Mouse (Mus musculus): ENCODE data around the gene Mecom. TPM values are rescaled to one million over a fixed set of nuclear protein-coding genes. Genes with fewer than 3 reads are reported as not detected.

Mecom gene
- polyA plus RNA-seq, 1 experiment from 2014 or later = 10.2 TPM

- Histone ChIP-seq H3K36me3 (ENCODE audit: control insufficient read depth, insufficient read depth, low read length) (no peaks in the 10 kb centered on the region), H3K9me3 (ENCODE audit: control insufficient read depth, low read length) (no peaks in the 10 kb centered on the region), H3K4me2 (ENCODE audit: low read depth, low read length) (peak overlapping the region; percentile 92), H3K9ac (ENCODE audit: low read depth, low read length) (no peak overlapping the region), H3K4me3 (ENCODE audit: low read length) (no peak overlapping the region), H3K4me1 (ENCODE audit: control insufficient read depth, insufficient read depth, low read length) (peaks cover 32% of the 10 kb centered on the region), H3K27me3 (replicated peaks; ENCODE audit: control insufficient read depth, insufficient read depth, low read length) (peaks cover 64% of the 10 kb centered on the region), H3K27ac (ENCODE audit: low read length) (no peak overlapping the region)
- no peak for ATAC-seq
- WGBS = 2% methylated on average over 16 of the region's 16 CpGs
Measured at GRCm38 (mm10) chr3:30510105-30510504, 37.7 kb downstream of the Mecom start.

- H3K4me3 ChIP-seq (ENCODE audit: low read length) = peak overlapping the region; percentile 60
- H3K9ac ChIP-seq (ENCODE audit: low read depth, low read length) = peak overlapping the region; percentile 65
- H3K9me3 ChIP-seq (ENCODE audit: control insufficient read depth, low read length) = no peaks in the 10 kb centered on the region
- H3K4me1 ChIP-seq (ENCODE audit: control insufficient read depth, insufficient read depth, low read length) = peaks cover 25% of the 10 kb centered on the region
- H3K27me3 ChIP-seq (replicated peaks; ENCODE audit: control insufficient read depth, insufficient read depth, low read length) = peaks cover 63% of the 10 kb centered on the region
- H3K4me2 ChIP-seq (ENCODE audit: low read depth, low read length) = peak overlapping the region; percentile 92
- WGBS = under 1% methylated on average over 46 of the region's 55 CpGs
- peak; percentile 38 for ATAC-seq
- peak overlapping the region; percentile 57 for H3K27ac ChIP-seq (ENCODE audit: low read length)
- H3K36me3 ChIP-seq (ENCODE audit: control insufficient read depth, insufficient read depth, low read length) = no peaks in the 10 kb centered on the region
Measured at GRCm38 (mm10) chr3:30508930-30509910, 38.6 kb downstream of the Mecom start.

- peak; percentile 81 for ATAC-seq
- peak overlapping the region; percentile 57 for H3K27ac ChIP-seq (ENCODE audit: low read length)
- H3K4me1 ChIP-seq (ENCODE audit: control insufficient read depth, insufficient read depth, low read length) = peaks cover 23% of the 10 kb centered on the region
- H3K9ac ChIP-seq (ENCODE audit: low read depth, low read length) = peak overlapping the region; percentile 65
- H3K4me2 ChIP-seq (ENCODE audit: low read depth, low read length) = peak overlapping the region; percentile 92
- peaks cover 65% of the 10 kb centered on the region for H3K27me3 ChIP-seq (replicated peaks; ENCODE audit: control insufficient read depth, insufficient read depth, low read length)
- no peaks in the 10 kb centered on the region for H3K36me3 ChIP-seq (ENCODE audit: control insufficient read depth, insufficient read depth, low read length)
- WGBS = under 1% methylated on average over 65 of the region's 73 CpGs
- H3K4me3 ChIP-seq (ENCODE audit: low read length) = peak overlapping the region; percentile 60
- no peaks in the 10 kb centered on the region for H3K9me3 ChIP-seq (ENCODE audit: control insufficient read depth, low read length)
Measured at GRCm38 (mm10) chr3:30508296-30508929, 39.4 kb downstream of the Mecom start.

GRCm38 (mm10) chr3:30507576-30508295 lies 40.1 kb downstream of the Mecom start:
- Histone ChIP-seq H3K36me3 (ENCODE audit: control insufficient read depth, insufficient read depth, low read length) (no peaks in the 10 kb centered on the region), H3K4me1 (ENCODE audit: control insufficient read depth, insufficient read depth, low read length) (peaks cover 23% of the 10 kb centered on the region), H3K27me3 (replicated peaks; ENCODE audit: control insufficient read depth, insufficient read depth, low read length) (peaks cover 63% of the 10 kb centered on the region), H3K4me2 (ENCODE audit: low read depth, low read length) (peak overlapping the region; percentile 92), H3K9me3 (ENCODE audit: control insufficient read depth, low read length) (no peaks in the 10 kb centered on the region), H3K9ac (ENCODE audit: low read depth, low read length) (peak overlapping the region; percentile 65), H3K4me3 (ENCODE audit: low read length) (peak overlapping the region; percentile 60), H3K27ac (ENCODE audit: low read length) (peak overlapping the region; percentile 20; the same call in 1 of the 2 replicates)
- ATAC-seq = peak; percentile 14; the same call in 1 of the 2 replicates
- under 1% methylated on average over 41 of the region's 41 CpGs for WGBS

DNA sequence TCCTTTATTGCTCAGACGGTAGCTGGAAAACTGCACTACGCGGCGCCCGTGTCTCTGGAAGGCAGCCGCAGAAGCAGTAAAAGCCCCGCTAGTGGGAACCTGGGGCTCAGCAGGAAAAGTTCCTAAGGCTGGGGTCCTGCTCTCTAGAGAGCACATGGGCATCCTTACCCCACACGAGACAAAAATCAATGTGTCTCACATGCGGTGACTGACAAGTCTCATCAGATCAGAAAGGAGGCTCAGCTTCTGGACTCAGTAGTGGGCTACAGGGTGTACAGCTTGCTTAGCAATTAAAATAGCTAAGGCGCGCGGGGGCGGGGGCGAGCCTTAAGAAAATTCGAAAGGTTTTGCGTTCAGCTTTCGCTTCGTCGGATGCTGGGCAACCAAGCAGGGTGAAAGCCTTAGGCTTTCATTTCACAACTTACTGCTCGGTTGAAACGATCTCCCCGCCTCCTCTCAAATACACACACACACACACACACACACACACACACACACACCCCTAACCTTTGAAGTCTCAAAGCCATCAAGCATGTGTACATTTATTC lies 40.7 kb downstream of the Mecom start:
- peak overlapping the region; percentile 60 for H3K4me3 ChIP-seq (ENCODE audit: low read length)
- peak overlapping the region; percentile 92 for H3K4me2 ChIP-seq (ENCODE audit: low read depth, low read length)
- H3K36me3 ChIP-seq (ENCODE audit: control insufficient read depth, insufficient read depth, low read length) = no peaks in the 10 kb centered on the region
- H3K4me1 ChIP-seq (ENCODE audit: control insufficient read depth, insufficient read depth, low read length) = peaks cover 23% of the 10 kb centered on the region
- peak overlapping the region; percentile 65 for H3K9ac ChIP-seq (ENCODE audit: low read depth, low read length)
- WGBS = under 1% methylated on average over 22 of the region's 22 CpGs
- no peak overlapping the region; the same call in 1 of the 2 replicates for H3K27ac ChIP-seq (ENCODE audit: low read length)
- ATAC-seq = no peak
- peaks cover 59% of the 10 kb centered on the region for H3K27me3 ChIP-seq (replicated peaks; ENCODE audit: control insufficient read depth, insufficient read depth, low read length)
- no peaks in the 10 kb centered on the region for H3K9me3 ChIP-seq (ENCODE audit: control insufficient read depth, low read length)

GRCm38 (mm10) chr3:30506329-30507027 lies 41.3 kb downstream of the Mecom start:
- H3K9me3 ChIP-seq (ENCODE audit: control insufficient read depth, low read length) = no peaks in the 10 kb centered on the region
- peaks cover 23% of the 10 kb centered on the region for H3K4me1 ChIP-seq (ENCODE audit: control insufficient read depth, insufficient read depth, low read length)
- H3K4me2 ChIP-seq (ENCODE audit: low read depth, low read length) = peak overlapping the region; percentile 92
- peak overlapping the region; percentile 60 for H3K4me3 ChIP-seq (ENCODE audit: low read length)
- peaks cover 53% of the 10 kb centered on the region for H3K27me3 ChIP-seq (replicated peaks; ENCODE audit: control insufficient read depth, insufficient read depth, low read length)
- peak overlapping the region; percentile 34 for H3K9ac ChIP-seq (ENCODE audit: low read depth, low read length)
- ATAC-seq = no peak
- no peak overlapping the region for H3K27ac ChIP-seq (ENCODE audit: low read length)
- no peaks in the 10 kb centered on the region for H3K36me3 ChIP-seq (ENCODE audit: control insufficient read depth, insufficient read depth, low read length)
- 10% methylated on average over 17 of the region's 17 CpGs for WGBS

GRCm38 (mm10) chr3:30505741-30506251 lies 42.0 kb downstream of the Mecom start:
- H3K36me3 ChIP-seq (ENCODE audit: control insufficient read depth, insufficient read depth, low read length) = no peaks in the 10 kb centered on the region
- no peak overlapping the region for H3K27ac ChIP-seq (ENCODE audit: low read length)
- ATAC-seq = no peak
- H3K27me3 ChIP-seq (replicated peaks; ENCODE audit: control insufficient read depth, insufficient read depth, low read length) = peaks cover 47% of the 10 kb centered on the region
- H3K4me2 ChIP-seq (ENCODE audit: low read depth, low read length) = no peak overlapping the region
- WGBS = 34% methylated on average over 16 of the region's 16 CpGs
- no peaks in the 10 kb centered on the region for H3K9me3 ChIP-seq (ENCODE audit: control insufficient read depth, low read length)
- H3K9ac ChIP-seq (ENCODE audit: low read depth, low read length) = no peak overlapping the region
- H3K4me1 ChIP-seq (ENCODE audit: control insufficient read depth, insufficient read depth, low read length) = peaks cover 23% of the 10 kb centered on the region
- no peak overlapping the region for H3K4me3 ChIP-seq (ENCODE audit: low read length)

DNA sequence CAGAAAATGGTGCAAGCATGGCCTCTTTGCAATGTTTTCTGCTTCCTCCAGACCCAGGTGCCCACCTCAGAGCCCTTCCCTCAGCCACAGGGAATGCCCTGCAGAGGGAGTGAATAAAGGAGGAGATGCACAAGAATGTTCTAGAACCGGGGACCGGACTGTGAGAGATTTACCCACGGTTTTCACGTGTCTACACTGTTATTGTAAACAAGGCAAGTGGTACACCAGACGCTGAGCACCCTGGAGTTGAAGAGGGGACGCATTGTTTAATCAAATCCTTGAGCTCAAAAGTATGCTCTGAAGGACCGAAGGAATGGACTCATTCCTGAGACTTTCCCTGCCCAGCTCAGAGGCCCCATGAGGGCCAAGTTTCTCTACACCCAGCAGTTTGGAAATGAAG lies 43.2 kb downstream of the Mecom start:
- no peak overlapping the region for H3K4me3 ChIP-seq (ENCODE audit: low read length)
- no peak overlapping the region for H3K27ac ChIP-seq (ENCODE audit: low read length)
- H3K4me1 ChIP-seq (ENCODE audit: control insufficient read depth, insufficient read depth, low read length) = peaks cover 21% of the 10 kb centered on the region
- no peaks in the 10 kb centered on the region for H3K9me3 ChIP-seq (ENCODE audit: control insufficient read depth, low read length)
- H3K36me3 ChIP-seq (ENCODE audit: control insufficient read depth, insufficient read depth, low read length) = no peaks in the 10 kb centered on the region
- WGBS = 39% methylated on average over 7 of the region's 7 CpGs
- ATAC-seq = no peak
- H3K9ac ChIP-seq (ENCODE audit: low read depth, low read length) = no peak overlapping the region
- H3K27me3 ChIP-seq (replicated peaks; ENCODE audit: control insufficient read depth, insufficient read depth, low read length) = peaks cover 38% of the 10 kb centered on the region
- H3K4me2 ChIP-seq (ENCODE audit: low read depth, low read length) = no peak overlapping the region
